Mouse (Mus musculus) cerebellum, adult 9-11 months (tissue): ENCODE measurements around the gene Fam117b.

Source experiments
- DNase-seq: peaks from one replicate; pipeline ENCODE4 v3.0.0; 2022

Gene Fam117b

DNA sequence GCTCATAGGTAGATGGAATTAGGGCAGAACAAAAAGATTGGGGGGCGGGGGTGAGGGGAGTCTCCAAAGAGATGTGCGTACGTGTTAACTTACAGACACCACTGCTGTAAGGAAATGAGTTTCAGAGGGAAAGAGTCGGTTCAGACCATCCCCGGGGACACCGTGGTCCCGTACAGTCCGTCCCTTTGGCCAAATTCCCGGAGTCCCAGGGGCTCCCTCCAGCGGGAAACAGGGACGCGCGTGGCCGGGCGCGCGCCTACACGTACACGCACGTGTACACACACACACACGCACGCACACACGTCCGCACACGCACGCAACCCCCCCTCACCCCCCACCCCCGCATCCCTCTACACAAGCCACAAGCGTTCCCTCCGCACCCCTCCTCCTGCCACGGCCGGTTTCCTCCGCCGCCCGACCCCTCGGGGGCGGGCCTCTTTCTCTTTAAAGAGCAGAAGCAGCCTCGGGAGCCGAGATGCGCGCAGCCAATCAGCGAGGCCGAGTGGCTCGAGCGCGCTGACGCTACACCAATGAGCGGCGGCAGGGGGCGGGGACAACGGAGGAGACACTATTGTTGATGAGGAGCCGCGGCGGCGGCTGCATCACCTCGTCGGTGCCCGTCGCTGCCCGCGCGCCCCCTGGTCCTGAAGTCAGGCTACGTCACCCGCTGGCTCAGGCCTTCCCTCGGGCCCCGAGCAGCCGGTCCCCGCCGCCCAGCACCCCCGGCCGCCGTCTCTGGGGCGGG is at the start of gene Fam117b:
Gene Fam117b (plus strand): TSS at position 594 of the 745 bp plus-strand sequence.
- DNase-seq, result peak; percentile 98

DNA sequence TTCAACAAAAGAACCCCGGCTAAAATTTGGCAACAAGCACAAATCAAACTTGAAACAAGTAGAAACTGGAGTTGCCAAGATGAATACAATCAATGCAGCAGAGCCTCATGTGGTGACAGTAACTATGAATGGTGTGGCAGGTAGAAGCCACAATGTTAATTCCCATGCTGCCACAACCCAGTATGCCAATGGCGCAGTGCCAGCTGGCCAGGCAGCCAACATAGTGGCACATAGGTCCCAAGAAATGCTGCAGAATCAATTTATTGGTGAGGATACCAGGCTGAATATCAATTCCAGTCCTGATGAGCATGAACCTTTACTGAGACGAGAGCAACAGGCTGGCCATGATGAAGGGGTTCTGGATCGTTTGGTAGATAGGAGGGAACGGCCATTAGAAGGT is 44.8 kb upstream of the Fam117b start:
- no peak for DNase-seq

DNA sequence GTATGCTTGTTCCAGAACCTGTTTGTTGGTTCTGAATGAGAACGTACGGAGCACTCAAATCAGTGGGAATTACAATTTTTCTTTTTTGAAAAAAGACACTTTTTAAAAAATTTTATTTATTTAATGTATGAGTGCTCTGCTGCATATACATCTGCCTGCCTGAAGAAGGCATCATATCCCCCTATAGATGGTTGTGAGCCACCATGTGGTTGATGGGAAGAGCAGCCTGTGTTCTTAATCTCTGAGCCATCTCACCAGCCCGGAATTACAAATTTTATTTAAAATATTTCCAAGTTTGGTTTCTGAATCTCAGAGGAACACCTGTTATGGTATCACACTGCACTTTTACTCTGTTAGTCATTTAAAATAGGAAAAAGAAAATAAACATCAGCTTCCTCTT is 38.8 kb upstream of the Fam117b start:
- no peak for DNase-seq

DNA sequence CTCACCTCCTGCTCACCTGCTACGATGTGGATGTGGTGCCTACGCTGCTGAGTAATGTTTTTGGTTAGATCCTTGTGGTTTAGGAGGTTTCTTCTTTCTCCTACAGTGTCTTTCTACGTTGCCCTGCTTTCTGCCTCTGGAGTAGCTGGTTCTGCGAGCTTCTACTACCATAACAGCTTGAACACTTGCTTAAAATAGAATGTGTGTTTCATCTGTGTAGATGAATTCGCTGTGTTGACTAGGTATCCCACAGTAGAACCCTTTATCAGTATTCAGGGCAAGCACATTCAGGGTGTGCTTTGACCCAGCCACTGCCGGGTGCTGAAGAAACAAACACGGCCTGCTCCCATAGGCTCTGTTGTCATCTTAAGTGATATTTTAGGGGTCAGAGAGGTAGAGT is 34.7 kb upstream of the Fam117b start:
- no peak for DNase-seq

DNA sequence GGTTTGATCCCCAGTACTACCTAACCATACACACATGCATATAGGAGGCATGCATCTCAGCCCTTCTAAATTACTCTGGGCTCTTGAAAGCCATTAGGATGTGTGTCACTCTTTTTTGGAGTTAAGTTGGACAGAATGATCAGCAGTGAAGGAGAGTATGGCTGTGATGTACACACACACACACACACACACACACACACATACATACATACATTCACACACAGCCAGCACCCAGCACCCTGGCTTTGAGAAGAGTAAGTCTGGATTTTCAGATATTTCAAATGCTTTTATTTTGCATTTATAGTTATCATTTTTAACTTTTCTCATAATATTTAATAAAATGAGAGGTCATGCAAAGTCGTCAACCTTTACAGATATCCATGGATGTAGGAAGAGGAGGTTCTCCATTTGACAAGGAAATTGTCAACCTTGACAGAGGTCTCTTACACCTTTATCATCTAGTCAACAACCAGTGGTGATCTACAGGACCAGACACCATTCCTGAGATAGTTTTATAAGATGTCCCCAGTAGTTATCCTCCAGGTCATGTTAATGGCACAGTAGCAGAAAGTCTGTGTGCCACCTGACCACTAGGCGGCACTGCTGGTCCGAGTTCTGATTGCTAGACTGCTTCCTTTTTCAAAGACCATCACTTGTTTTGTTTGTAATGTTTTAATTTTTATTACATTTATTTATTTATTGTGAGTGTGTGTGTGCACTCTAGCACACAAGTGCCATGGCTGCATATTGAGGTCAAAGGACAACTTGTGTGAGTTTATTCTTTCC is 29.3 kb upstream of the Fam117b start:
- DNase-seq, result peak; percentile 48

DNA sequence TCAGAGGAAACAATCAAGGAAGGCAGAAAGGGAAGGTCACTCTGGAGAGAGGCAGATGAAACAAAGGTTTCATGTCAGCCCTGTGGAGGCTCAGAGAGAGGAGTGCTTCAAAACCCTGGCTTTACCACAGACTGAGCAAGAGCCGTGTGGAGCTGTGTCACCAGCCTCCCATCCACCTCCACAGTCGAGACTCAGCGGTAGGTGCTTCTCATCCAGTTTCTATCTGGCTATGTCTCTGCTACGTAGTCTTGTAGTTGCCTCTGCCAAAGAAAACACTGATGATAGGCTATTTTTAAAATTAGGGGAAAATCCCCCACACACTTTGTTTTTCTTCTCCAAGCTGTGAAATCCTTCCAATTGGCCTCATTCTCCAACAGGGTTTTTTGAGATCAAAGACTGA is 25.9 kb upstream of the Fam117b start:
- DNase-seq, result no peak

DNA sequence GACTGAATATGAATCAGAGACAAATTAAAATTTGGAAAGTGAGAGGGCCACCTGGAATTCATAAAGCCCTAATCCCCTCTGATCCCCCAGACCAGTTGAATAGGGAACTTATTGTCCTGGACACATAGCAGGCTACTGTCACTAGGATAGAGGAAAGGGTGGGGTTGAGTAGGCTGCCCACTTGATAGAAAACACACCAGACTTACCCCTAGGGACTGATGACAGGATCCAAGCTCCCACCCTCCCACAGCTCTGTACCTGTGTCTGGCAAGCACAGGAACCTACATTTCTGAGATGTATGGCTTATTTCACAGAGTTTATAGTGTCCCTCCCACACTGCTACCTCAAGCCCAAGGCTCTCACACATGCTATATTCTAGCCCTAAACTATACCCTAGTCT is 24.8 kb upstream of the Fam117b start:
- no peak for DNase-seq

DNA sequence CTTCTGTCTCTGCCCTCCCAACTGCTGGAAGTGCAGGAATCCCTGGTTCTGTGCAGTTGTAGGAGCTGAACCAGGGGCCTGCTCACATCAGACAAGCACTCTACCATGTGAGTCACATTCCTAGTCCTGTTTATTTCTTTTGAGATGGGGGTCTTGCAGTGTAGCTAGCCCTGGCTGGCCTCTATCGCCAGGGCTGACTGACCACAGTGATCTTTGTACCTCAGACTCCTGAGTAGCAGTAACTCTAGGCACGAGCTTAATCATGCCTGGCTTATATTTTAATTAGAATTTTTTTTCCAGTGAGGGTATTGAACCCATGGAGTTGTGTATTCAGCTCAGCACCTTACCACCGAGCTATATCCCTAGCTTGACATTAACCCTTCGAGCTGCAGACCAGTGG is 21.6 kb upstream of the Fam117b start:
- no peak for DNase-seq

DNA sequence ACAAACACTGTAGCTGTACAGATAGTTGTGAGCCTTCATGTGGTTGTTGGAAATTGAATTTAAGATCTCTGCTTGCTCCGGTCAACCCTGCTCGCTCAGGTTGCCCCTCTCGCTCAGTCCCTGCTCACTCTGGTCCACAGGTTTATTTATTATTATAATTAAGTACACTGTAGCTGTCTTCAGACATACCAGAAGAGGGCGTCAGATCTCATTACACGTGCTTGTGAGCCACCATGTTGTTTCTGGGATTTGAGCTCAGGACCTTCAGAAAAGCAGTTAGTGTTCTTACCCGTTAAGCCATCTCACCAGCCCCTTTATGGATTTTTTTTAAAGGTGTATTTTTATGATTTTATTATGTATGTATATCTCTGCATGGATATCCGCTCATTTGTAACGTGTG is 20.0 kb upstream of the Fam117b start:
- DNase-seq, result no peak

DNA sequence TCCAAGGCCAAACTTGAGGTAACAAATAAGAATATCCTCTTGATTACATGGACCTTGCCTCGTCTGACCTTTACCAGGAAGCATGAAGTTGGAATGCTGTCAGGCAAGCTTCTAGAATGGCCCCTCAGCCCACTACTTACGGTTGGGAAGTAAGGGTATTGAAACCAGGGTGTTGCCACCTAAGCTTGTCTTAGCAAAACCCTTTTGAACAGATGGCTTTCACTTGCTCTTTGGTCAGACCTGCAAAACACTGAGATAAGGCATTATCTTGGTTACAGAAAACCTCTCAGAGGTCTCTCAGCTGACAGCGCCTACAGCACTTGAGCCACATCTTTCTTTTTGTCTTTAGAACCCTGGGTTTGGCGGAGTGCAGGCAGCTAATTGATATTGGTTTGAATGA is 18.8 kb upstream of the Fam117b start:
- no peak for DNase-seq

DNA sequence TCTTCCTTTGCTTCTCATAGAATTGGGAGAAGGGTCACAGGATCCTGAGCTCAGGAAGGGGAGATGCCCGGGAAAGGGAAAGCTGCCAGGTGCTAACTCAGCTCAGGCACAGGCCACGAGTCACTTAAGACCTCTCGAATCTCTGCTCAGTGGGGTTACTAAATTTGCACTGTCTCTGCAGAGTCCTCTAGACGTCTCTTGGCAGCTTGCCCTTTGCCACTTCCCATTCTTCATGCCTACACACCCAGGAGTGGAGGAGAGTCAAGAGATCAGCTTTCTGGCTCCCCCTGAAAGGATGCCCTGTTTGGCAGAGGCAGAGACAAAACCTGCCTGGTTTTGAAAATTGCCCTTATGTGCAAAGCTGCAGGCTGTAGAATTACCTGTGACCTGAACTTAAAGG is 17.4 kb upstream of the Fam117b start:
- no peak for DNase-seq

DNA sequence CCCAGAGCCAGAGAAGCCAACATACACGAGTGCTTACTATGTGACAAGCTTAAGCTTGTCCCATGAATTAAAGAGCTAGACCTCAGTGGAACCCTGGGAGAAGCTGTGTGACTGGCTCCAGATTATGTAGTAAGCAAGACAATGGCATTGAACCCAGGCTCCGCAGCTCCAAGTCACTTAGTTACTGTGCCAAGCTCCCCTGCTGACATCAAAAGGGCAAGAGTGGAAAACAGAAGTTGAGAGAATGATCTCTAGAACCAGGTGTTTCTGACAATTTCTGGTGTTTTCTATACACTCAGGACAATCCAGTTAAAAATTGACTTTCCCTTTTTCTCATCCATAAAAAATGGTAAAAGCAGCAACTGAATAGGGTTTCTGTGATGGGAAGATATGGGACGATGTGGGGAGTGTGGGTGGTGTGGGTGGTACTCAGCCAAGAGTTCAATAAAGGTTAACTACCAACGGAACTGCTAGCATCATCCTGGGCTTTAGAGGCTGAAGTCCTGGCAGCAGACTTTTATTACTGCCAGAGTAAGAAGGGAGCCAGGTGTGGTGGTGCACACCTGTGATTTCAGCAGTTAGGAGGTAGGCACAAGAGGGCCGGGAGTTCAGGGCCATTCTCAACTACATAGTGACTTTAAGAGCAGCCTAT is 15.5 kb upstream of the Fam117b start:
- DNase-seq, result no peak

DNA sequence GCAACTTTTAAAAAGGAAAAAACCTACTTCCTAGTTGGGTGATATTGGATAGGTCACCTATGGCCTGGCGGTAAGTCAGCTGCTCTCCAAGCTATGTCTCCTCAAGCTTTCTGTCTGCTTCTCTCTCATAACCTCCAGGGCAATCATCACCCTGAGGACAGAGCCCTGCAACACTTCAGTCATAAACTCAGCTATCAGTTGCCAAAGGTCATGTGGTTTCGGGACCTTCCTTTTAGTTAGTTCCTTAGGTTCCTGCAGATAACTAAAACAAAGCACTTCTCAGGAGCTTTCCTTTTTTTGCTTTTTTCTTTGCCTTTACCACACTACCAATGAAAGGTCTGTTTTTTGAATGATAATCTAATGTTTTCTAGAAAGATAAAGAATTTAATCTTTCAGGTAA is 13.1 kb upstream of the Fam117b start:
- DNase-seq, result no peak

DNA sequence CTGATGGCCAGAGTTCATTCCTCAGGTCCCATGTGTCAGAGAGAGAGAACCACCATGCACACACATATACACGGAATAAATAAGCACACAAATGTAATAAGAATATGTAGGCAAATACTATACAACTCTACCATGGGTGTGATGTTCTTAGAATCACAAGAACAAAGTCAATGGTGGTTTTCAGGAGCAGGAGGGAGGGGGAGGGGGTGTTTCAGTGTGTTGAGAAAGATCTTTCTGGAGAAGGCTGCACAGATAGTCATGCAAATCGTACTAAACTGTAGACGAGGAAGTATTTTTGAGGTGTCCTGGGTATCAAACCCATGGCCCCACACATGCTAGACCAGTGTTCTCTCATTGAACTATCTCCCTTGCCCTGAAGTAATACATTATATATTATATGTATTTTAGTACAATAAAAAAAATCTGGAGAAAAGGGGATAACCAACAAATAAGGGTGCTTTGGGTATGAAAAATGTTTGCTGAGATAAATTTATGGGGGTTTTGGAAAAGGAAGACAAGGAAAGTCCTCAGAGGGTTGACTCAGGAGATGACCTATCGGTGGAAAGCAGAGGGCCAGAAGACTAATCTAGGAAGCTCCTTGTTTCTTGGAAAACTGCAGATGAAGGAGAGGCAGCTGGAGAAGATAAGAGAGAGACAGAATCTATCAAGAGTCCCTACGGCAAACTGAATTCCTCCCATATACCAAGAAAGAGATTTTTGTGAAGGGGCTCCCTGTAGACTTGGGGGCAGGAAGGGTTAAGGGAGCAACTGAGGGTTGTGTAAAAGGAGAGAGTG is 11.5 kb upstream of the Fam117b start:
- DNase-seq, result no peak

DNA sequence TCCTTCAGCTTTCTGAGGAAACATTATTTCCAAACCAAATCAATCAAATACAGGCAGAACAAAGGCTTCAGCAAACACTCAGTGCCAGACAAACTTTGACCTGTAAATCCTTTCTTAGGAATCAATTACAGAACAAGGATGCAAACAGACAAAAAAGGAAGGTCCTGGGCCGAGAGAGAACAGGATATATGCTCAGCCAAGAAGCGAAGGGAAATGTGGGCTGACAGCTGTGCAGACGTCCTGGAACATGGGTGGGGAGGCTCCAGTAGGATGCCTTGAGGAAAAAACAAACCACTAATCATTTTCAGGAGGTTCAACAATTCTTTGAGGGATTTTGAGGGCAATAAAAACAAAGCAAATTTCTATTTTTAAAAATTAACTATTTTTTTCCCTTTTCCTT is 10.2 kb upstream of the Fam117b start:
- no peak for DNase-seq

DNA sequence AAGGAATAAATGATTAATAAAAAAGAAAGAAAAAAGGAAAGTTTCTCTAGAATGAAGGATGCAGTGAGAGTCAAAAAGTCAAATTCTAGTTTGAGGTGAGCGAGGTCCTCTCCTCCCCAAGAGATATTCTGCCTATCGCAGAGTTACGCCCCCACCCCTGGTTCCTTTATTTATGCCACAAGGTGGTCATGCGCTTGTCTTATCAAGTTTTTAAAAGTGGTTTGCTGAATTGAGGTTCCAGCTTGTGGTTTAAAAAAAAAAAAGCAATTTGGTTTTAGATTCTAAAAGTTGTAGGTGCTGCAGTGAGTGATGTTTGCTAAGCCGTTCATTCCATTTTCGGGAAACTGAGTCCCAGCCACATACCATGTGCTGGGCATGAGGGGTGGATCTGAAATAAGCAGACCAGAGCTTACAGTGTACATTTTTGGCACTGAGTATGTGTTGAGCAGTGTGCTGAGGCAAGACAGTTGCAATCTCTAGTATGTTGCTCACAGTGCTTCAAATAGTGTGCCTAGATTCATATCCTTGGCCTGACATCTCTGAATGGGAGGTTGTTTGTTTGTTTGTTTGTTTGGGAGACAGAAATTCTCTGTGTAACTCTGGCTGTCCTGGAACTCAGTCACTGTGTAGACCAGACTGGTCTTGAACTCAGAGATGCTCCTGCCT is 8.0 kb upstream of the Fam117b start:
- DNase-seq, result no peak

DNA sequence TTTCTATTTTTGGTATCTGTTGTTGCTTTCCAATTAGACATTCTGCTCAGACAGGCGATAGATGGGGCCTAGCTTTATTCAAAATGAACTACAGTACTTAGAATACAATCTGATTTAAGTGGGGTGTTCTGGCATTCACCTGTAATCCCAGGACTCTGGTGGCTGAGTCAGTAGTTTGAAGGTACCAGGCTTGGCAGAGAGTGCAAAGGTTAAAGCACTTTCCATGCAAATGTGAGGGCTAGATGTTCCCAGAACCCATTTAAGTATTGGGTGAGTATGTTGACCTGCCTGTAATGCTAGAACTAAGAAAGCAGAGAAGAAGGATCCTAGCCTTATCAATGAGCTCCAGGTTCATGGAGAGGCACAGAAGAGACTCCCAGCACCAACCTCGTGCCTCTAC is 6.9 kb upstream of the Fam117b start:
- DNase-seq, result no peak

DNA sequence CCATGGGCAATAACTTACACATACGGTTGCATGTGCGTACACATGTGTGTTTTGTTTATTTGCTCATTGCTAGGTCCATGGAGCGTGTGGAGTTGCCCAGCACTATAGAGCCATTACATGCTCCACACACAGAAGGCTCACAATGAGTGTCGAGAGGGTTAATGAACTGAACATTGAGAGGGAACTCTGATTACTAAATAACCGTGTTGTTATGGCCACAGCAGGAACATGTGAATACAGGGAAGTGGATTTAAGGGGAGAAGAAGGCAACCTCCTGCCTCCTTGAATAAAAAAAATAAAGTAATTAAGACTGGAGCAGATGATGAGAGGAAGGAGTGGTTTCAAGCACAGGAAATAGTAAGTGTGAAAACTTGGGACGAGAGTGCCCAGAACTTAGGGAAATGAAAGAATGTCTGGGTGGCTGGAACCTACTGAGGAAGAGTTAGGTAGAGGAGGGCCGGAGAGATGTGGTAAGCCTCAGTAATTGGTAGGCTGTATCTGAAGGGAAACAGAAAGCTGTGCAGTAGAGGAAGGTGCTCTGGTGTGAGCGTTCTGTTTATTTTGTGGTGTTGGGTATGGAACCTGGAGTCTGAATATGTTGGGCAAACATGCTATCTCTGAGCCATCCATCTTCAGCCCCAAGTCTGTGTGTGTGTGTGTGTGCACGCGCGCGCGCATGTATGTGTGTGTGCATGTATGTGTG is 5.8 kb upstream of the Fam117b start:
- no peak for DNase-seq

DNA sequence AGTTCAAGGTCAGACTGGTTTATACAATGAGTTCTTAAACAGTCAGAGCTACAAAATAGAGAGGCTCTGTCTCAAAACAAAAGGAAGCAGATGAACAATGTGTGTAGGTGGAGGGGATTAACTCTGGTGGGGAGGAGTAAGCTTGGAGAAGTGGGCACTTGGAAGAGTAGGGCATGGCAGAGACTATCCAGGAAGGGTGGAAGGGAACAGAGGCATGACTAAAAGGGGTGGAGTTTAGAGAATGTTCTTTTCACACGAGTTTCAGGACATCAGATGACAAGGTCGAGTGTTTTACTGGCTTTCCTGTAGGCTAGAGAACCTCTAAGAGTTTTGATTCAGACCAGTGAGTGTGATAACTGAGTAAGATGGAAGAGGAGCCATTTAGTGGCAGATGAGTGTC is 5.1 kb upstream of the Fam117b start:
- no peak for DNase-seq

DNA sequence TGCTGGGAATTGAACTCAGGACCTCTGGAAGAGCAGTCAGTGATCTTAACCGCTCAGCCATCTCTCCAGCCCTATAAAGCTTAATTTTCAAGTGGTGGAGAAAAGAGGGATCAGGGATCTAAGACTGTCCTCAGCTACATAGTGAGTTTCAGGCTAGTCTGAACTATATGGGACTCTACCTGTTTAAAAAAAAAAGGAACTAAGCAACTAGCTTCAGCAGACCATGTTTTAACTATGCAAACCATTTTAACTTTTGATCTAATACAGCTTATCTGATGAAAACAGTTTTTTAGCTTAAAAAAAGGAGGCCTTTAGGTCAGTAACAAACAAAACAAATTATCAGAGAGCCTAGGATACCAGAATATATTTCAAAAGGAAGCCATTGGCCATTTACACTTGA is 1.9 kb upstream of the Fam117b start:
- no peak for DNase-seq

DNA sequence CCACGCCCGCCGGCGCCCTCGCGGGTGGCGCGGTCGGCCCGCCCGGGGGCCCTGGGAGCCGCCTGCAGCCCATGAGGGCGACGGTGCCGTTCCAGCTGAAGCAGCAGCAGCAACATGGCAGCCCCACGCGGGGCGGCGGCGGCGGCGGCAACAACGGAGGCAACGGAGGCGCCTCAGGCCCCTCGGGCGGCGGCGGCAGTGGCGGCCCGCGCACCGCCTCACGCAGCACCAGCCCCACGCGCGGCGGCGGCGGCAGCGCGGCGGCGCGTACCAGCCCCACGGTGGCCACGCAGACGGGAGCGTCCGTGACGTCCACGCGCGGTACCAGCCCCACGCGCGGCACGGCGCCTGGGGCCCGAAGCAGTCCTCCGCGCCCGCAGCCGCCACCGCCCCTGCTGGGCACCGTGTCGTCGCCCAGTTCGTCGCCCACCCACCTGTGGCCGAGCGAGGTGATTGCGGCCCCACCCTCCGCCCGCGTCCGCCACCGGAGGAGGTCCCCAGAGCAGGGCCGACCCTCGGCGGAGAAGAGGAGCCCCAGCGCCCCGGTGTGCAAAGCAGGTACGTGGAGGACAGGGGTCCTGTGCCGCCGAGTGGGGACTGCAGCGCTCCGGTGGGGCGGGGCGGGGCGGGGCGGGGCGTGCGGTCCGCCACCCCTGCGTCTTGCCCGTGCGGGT is 526 bp downstream of the Fam117b start:
- DNase-seq, result peak; percentile 82

DNA sequence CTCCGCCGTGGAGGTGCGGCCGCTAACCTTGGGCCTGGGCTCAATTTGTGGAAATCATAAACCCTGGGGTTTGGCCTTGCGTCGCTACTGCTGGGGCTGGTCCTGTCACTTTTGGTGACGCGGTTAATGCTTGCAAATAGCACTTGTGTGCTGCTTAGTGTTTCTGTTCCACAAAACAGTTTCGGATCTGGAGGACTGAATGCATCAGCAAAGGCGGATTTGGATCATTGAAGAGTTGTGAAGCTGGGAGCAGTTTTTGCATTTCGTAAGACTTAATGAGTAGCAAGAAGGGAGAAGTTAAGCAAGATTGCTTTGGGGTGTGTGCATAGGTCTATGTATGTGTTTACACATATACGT is 1.0 kb downstream of the Fam117b start:
- no peak for DNase-seq
